Mouse (Mus musculus): ENCODE results near the gene Ano1. TPM values are rescaled to one million over a fixed set of nuclear protein-coding genes. Genes with fewer than 3 reads are reported as not detected.

Ano1 gene
- total and polyA plus RNA-seq, 2 experiments from 2014 or later = 7.5 to 11.6 TPM

- Histone ChIP-seq H3K27me3 (ENCODE audit: insufficient read depth, low read length) (0 out of 2 replicates have a peak, but pooled peaks cover 3% of the 10 kb centered on the region), H3K9ac (replicated peaks; ENCODE audit: low read length, poor library complexity, severe bottlenecking) (peak overlapping the region; percentile 61), H3K4me1 (ENCODE audit: insufficient read depth, low read length) (no peaks in the 10 kb centered on the region; the same call in 1 of the 2 replicates), H3K27ac (ENCODE audit: low read depth, low read length) (peak overlapping the region; percentile 3; the same call in 1 of the 2 replicates), H3K9me3 (ENCODE audit: low read length) (no peaks in the 10 kb centered on the region), H3K4me3 (ENCODE audit: low read depth, low read length) (peak overlapping the region; percentile 47), H3K36me3 (ENCODE audit: insufficient read depth, low read length) (no peaks in the 10 kb centered on the region), H3K4me2 (ENCODE audit: low read depth, low read length, poor library complexity, severe bottlenecking) (peak overlapping the region; percentile 98)
- DNase-seq (ENCODE audit: low spot score) (no peak), ATAC-seq (ENCODE audit: low FRiP score) (no peak)
- WGBS = under 1% methylated on average over 32 of the region's 33 CpGs
- no peak for TF ChIP-seq CTCF (IDR thresholded peaks at IDR 0.05)
These were observed 13.4 kb downstream of the Ano1 start for GRCm38 (mm10) chr7:144738357-144738798.

- no peak for TF ChIP-seq CTCF (IDR thresholded peaks at IDR 0.05)
- H3K9ac ChIP-seq (replicated peaks; ENCODE audit: low read length, poor library complexity, severe bottlenecking) = no peak overlapping the region
- H3K4me3 ChIP-seq (ENCODE audit: low read depth, low read length) = no peak overlapping the region
- no peaks in the 10 kb centered on the region for H3K27me3 ChIP-seq (ENCODE audit: insufficient read depth, low read length)
- H3K36me3 ChIP-seq (ENCODE audit: insufficient read depth, low read length) = no peaks in the 10 kb centered on the region
- ATAC-seq (ENCODE audit: low FRiP score) (no peak), DNase-seq (ENCODE audit: low spot score) (no peak)
- no peak overlapping the region for H3K4me2 ChIP-seq (ENCODE audit: low read depth, low read length, poor library complexity, severe bottlenecking)
- no peak overlapping the region for H3K27ac ChIP-seq (ENCODE audit: low read depth, low read length)
- no peaks in the 10 kb centered on the region for H3K4me1 ChIP-seq (ENCODE audit: insufficient read depth, low read length)
- WGBS = 31% methylated on average over 4 of the region's 4 CpGs
- no peaks in the 10 kb centered on the region for H3K9me3 ChIP-seq (ENCODE audit: low read length)
These were observed 19.9 kb downstream of the Ano1 start for GRCm38 (mm10) chr7:144731897-144732291.

- DNase-seq (ENCODE audit: low spot score) (no peak), ATAC-seq (ENCODE audit: low FRiP score) (no peak)
- H3K9ac ChIP-seq (replicated peaks; ENCODE audit: low read length, poor library complexity, severe bottlenecking) = no peak overlapping the region
- H3K27ac ChIP-seq (ENCODE audit: low read depth, low read length) = no peak overlapping the region
- H3K27me3 ChIP-seq (ENCODE audit: insufficient read depth, low read length) = no peaks in the 10 kb centered on the region
- no peak overlapping the region for H3K4me3 ChIP-seq (ENCODE audit: low read depth, low read length)
- WGBS = 67% methylated on average over 9 of the region's 9 CpGs
- no peak overlapping the region for H3K4me2 ChIP-seq (ENCODE audit: low read depth, low read length, poor library complexity, severe bottlenecking)
- no peaks in the 10 kb centered on the region for H3K36me3 ChIP-seq (ENCODE audit: insufficient read depth, low read length)
- no peaks in the 10 kb centered on the region for H3K9me3 ChIP-seq (ENCODE audit: low read length)
- no peak for TF ChIP-seq CTCF (IDR thresholded peaks at IDR 0.05)
- H3K4me1 ChIP-seq (ENCODE audit: insufficient read depth, low read length) = no peaks in the 10 kb centered on the region
These were observed 20.4 kb downstream of the Ano1 start for GRCm38 (mm10) chr7:144731182-144731896.

GRCm38 (mm10) chr7:144724283-144724682, 27.5 kb downstream of the Ano1 start:
- no peak for TF ChIP-seq CTCF (IDR thresholded peaks at IDR 0.05)
- Histone ChIP-seq H3K27ac (ENCODE audit: low read depth, low read length) (no peak overlapping the region), H3K9me3 (ENCODE audit: low read length) (no peaks in the 10 kb centered on the region), H3K4me3 (ENCODE audit: low read depth, low read length) (no peak overlapping the region), H3K4me1 (ENCODE audit: insufficient read depth, low read length) (no peaks in the 10 kb centered on the region), H3K27me3 (ENCODE audit: insufficient read depth, low read length) (no peaks in the 10 kb centered on the region), H3K9ac (replicated peaks; ENCODE audit: low read length, poor library complexity, severe bottlenecking) (no peak overlapping the region), H3K36me3 (ENCODE audit: insufficient read depth, low read length) (no peaks in the 10 kb centered on the region), H3K4me2 (ENCODE audit: low read depth, low read length, poor library complexity, severe bottlenecking) (no peak overlapping the region)
- ATAC-seq (ENCODE audit: low FRiP score) = no peak
- 77% methylated on average over 1 of the region's 1 CpGs for WGBS
- no peak for DNase-seq (ENCODE audit: low spot score)

- Histone ChIP-seq H3K4me3 (ENCODE audit: low read depth, low read length) (no peak overlapping the region), H3K27ac (ENCODE audit: low read depth, low read length) (no peak overlapping the region), H3K9ac (replicated peaks; ENCODE audit: low read length, poor library complexity, severe bottlenecking) (no peak overlapping the region), H3K27me3 (ENCODE audit: insufficient read depth, low read length) (no peaks in the 10 kb centered on the region), H3K36me3 (ENCODE audit: insufficient read depth, low read length) (no peaks in the 10 kb centered on the region), H3K9me3 (ENCODE audit: low read length) (no peaks in the 10 kb centered on the region), H3K4me2 (ENCODE audit: low read depth, low read length, poor library complexity, severe bottlenecking) (no peak overlapping the region), H3K4me1 (ENCODE audit: insufficient read depth, low read length) (no peaks in the 10 kb centered on the region)
- TF ChIP-seq CTCF (IDR thresholded peaks at IDR 0.05) = no peak
- DNase-seq (ENCODE audit: low spot score) (no peak), ATAC-seq (ENCODE audit: low FRiP score) (no peak)
- 94% methylated on average over 4 of the region's 4 CpGs for WGBS
These were observed 31.8 kb downstream of the Ano1 start for GRCm38 (mm10) chr7:144719956-144720355.

- DNase-seq (ENCODE audit: low spot score) (no peak), ATAC-seq (ENCODE audit: low FRiP score) (no peak)
- no peak overlapping the region for H3K27ac ChIP-seq (ENCODE audit: low read depth, low read length)
- no peaks in the 10 kb centered on the region for H3K36me3 ChIP-seq (ENCODE audit: insufficient read depth, low read length)
- TF ChIP-seq CTCF (IDR thresholded peaks at IDR 0.05) = no peak
- H3K9me3 ChIP-seq (ENCODE audit: low read length) = no peaks in the 10 kb centered on the region
- 83% methylated on average over 5 of the region's 5 CpGs for WGBS
- H3K4me3 ChIP-seq (ENCODE audit: low read depth, low read length) = no peak overlapping the region
- no peak overlapping the region for H3K9ac ChIP-seq (replicated peaks; ENCODE audit: low read length, poor library complexity, severe bottlenecking)
- H3K27me3 ChIP-seq (ENCODE audit: insufficient read depth, low read length) = no peaks in the 10 kb centered on the region
- no peak overlapping the region for H3K4me2 ChIP-seq (ENCODE audit: low read depth, low read length, poor library complexity, severe bottlenecking)
- no peaks in the 10 kb centered on the region for H3K4me1 ChIP-seq (ENCODE audit: insufficient read depth, low read length)
These were observed 34.0 kb downstream of the Ano1 start for GRCm38 (mm10) chr7:144717736-144718135.

Measured in midbrain, postnatal 0 days (tissue).